Mouse (Mus musculus) liver, adult 2 months (tissue): ENCODE data around the gene Itpr2.

ENCODE experiments used
- CTCF ChIP-seq: fragments of 200-500 bp; IDR thresholded peaks from 2 replicates; pipeline ENCODE4 v1.5.1; 2011; ENCODE audit warnings: low read depth, low read length, control low read depth
- POLR2A ChIP-seq: fragments of 200-500 bp; IDR thresholded peaks from 2 replicates; pipeline ENCODE4 v1.6.1; 2011; ENCODE audit warnings: low read length, control low read depth; ENCODE audit not compliant: insufficient read depth; ENCODE audit errors: extremely low read depth

DNA sequence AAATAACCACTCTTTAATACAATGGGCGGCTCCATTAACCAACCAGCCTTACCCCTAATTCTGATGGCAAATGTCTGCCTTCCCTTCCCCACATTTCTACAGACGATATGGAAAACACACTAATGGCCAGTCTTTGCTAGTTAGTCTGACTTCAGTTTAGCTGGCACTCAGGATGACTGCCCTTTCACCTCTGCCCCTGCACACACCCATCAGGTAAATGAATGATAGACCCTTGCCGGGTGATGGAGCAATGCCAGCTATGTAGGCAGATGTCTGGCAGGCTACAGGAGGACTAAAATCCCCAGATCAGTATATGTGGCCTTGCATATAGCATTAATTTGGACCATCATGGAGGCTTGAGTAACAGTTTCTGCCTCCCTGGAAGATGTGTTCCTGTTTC lies 168.5 kb downstream of the Itpr2 start:
- no peak for TF ChIP-seq CTCF
- no peak for TF ChIP-seq POLR2A
